Mouse (Mus musculus) liver, postnatal 0 days (tissue): ENCODE measurements around the gene Vamp5.

Source experiments
- CTCF ChIP-seq: sonication (generic); IDR thresholded peaks from 2 replicates; pipeline ENCODE4 v1.5.1; 2016; ENCODE audit warnings: antibody characterized with exemption, low read depth
- EP300 ChIP-seq: IDR thresholded peaks from 2 replicates; pipeline ENCODE4 v1.6.1; 2016; ENCODE audit warnings: antibody characterized with exemption, low read depth, mild to moderate bottlenecking

DNA sequence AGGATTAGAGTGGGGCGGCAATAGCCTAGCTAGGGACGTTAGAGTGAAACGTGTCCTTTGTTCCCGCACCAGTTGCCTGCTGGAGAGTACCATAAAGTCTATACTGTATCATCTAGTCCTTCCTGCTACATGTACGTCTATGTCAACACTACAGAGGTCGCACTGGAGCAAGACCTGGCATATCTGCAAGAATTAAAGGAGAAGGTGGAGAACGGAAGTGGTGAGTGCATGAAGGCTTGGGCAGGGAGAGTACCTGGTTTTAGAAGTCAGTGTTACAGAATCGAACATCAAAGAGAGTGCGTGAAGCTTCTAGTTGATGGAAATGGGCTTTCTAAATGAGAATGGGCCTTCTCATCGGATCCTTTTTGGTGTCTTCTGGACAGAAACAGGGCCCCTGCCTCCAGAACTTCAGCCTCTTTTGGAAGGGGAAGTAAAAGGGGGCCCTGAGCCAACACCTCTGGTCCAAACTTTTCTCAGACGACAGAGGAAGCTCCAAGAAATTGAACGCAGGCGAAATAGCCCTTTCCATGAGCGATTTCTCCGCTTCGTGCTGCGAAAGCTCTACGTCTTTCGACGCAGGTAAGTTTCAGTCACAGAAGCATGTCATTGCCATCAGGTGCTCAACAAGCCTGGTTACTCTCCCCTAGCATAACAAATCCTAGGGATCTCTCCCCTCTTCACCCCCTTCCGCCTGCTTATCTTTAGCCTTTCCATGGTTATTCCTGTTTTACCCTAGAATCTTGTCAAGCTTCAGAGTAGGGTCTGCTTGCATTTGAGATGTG, 49.0 kb upstream of the Vamp5 start:
- TF ChIP-seq CTCF, result no peak
- TF ChIP-seq EP300, result no peak
